Mouse (Mus musculus) cerebellum, postnatal 14 days (tissue): ENCODE data around the gene Ppp1r26.
"Not testable (repeated sequence)": the region's sequence is repeated elsewhere in the genome, so short reads cannot be mapped to it uniquely, and the experiment has no call there.

Experiments used
- DNase-seq, 2 experiments: peaks; one replicate each; pipeline ENCODE4 v3.0.0; 2021; ENCODE audit warnings: mixed read lengths in 2 of 2

Gene Ppp1r26

DNA sequence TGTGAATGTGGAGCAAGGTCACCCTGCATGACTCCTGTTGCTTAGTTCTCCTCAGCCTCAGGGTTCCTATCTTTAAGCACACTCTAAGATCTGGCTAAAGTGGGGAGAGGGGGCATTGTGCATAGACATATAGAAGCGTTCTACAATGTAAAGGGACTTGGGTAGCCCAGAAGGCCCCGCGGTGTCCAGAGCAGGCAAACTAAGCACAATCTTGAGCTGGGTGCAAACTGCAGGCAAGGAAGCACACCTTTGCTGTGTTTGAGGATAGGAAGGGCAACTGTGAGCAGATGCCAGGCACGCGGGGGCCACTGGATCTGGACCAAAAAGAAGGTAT, 452 bp upstream of the Ppp1r26 start:
- DNase-seq, result no peak

DNA sequence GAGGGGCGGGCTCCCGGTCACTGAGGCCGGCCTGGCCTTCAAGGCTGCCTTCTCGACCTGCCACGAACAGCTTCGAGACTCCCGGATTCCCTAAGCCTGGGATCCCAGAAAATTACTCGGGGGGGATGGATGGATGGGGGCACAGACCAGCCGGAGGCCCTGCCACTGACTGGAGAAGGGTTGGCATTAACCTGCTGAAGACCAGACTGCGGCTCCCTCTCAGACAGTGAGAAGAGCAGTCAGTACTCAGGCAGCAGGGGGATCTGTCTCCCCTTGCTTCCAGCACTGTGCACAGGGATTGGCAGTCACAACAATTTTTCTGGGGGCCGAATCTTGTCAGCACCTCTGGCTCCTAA, 693 bp downstream of the Ppp1r26 start:
- no peak for DNase-seq

DNA sequence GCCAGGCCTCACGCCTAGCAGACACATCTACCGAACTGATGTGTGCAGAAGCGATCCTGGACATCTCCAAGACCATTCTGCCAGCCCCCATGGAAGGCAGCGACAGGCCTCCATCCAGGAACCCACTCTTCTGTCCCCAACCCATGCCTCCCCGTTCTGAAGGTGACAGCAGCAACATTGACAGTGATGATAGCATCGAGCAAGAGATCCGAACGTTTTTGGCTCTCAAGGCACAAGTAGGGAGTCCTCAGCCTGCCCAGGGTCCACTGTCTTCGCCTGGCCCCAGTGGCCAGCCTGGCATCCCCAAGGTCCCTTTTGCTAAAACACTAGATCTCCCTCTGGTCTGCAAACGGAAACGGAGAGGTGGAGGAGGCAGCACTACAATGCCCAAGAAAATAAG, 5.1 kb downstream of the Ppp1r26 start:
- no peak for DNase-seq

DNA sequence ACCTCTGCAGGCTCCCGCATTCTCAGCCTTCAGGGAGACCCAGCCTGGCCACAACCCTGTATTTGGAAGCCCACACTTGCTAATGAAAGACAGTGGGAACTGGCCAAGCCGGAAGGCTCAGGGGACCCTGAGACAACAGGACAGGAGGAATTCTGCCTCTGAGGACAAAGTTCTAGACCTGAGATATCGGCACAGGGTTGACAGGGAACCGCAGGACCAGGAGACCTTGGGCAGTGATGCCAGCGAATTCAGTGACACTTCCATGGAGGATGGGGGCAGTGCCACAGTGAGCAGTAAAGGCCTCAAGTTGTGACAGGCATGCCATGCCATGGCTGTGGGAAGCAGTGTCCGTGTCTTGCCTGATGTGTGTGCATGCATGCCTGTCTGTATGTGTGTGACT, 6.9 kb downstream of the Ppp1r26 start:
- no peak for DNase-seq

DNA sequence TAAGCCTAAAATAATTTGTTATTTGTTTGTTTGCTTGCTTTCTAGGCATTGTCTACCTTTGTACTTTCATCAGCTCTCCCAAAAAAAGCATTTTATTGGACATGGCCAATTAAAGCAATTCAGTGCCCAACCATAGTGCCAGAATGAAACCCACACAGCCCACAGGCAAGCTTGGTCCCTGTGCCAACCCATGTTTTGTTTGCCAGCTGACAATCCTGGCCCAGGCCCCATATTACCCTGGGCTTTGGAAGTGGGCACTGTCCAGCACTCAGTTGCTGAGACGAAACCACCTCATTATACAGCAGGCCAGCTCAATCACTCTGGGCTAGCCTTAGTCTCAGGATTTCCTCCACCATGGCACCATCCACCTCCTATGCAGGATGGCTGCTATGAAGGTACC, 10.0 kb downstream of the Ppp1r26 start:
- peak; percentile 84 to 87 for DNase-seq

DNA sequence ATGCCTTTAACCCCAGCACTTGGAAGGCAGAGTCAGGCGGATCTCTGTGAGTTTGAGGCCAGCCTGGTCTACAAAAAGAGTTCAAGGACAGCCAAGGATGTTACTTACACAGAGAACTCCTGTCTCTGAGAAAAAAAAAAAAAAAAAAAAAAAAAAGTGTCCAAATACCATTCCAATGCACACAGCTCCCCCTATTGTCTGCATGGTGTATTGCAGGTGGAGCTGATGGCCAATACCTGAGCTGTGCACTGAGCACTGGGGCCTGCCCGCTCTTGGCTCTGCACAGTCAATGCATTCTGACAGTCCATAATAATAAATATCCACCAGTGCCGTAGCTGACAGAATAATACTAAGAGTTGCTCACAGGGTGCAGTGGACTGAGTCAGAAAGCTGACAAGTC, 17.3 kb downstream of the Ppp1r26 start:
- peak; percentile 83 to 90 for DNase-seq

DNA sequence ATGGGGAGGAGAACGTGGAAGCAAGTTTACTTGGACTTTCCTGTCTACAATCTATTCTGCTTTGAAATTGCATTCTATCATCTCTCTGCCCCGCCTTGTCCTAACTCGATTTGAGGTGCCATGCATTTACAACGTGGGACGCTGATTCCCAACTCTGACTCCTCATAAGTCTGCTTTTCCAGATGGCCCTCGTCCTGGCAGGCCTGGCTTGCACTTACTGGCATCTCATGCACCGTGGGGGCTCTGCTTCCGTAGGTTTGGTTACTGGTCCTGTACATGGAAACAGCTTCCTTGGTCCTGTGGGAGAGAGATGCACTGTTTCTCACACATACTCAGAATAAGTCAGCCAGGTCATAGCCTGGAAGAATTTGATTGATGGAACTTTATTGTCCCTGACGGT, 18.3 kb downstream of the Ppp1r26 start:
- no peak for DNase-seq

DNA sequence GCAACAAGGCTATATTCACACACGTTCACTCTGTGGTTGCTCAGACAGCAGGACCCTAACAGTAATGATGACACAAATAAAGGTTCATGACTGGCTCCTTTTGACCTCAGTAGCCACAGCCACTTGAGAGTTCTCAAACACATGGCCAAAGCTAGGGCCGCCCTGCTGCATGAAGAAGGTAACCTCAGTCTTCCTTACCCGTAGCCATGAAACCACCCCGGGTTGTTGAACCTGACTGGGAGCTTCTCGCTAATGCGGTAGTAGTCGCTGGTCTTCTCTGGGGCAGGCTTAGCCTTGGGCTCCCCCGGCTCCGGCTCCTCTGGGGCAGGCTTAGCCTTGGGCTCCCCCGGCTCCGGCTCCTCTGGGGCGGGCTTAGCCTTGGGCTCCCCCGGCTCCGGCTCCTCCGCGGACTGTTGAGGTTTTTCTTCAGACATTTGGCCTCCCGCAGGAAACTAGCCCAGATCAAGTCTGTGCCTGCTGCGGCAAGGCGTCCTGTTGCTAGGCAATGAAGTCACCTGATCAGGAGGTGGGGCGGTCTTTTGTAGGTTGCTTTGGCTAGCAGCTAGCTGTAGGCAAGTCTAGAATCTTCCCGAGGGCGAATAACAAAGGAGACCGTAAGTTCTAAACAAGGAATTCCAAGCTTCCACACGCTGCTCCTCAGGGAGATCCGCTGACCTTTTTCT, 19.4 kb downstream of the Ppp1r26 start, which contains the start of gene 1700007K13Rik:
1700007K13Rik (minus strand) TSS at position 497 of the 683 bp plus-strand sequence.
- DNase-seq, result peak; percentile 78 to 82

DNA sequence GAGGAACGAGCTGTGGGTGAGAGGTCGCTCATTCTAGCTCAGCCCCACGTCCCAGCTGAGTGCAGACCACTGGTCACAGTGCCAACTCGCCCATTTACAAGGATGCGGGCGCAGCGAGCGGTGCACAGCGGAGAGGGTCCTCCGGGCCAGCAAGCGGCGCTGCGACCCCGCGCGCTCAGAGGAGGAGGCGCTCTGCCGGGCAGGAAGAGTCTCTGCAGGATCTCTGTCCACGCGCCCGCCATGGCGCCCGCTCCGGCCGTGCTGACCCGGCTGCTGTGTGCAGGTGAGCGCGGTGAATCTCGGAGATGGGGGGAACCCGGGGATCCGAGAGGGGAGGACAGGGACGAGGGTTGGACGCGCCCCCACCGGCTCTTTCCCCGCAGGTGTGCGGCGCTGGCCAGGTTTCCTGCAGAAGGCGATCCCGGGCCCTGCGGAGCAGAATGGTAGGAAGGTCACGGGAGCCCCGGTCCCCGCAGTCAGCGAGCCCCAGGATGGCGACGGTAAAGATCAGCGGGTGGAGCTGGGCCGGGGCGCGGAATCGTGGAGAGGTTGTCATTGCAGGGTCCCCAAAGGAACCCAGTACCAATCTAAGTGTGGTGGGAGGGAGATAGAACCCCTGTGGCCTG, 21.4 kb downstream of the Ppp1r26 start, which contains the start of gene Mrps2:
Mrps2 (plus strand) TSS at position 207 of the 626 bp plus-strand sequence.
- DNase-seq, result peak; percentile 92 to 93

DNA sequence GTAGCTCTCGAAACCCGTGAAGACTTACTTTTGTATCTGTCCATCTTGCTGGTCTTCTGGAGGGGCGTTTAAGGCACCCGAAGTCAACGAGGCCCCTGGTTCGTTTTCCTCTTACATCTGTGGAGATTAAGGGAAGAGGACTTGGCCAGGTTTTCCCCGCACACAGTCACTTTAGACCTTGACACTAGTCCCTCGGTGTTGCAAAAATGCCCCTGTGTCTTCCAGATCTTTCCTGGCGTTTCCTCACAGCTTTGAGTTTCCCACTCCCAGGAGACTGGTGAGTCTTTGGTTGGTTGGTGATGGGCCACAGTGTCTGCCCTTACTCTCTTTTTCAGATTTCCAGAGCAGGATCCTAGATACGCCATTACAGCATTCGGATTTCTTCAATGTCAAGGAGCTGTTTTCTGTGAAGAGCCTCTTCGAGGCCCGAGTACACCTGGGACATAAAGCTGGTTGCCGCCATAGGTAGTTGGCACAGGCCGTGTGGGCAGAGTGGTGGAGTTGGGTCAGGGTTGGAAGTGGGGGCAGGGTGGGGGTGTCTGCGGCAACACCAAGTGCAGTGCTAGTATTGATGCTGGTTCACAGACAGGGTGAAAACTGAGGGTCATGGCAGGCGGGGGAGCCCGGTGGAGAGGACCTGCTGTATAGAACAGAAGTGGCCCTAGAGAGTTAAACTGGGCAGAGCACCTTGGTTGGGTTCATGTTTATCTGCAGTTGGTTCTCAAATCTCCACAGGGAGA, 22.1 kb downstream of the Ppp1r26 start:
- DNase-seq, result peak in 1 of 2 experiments; percentile 13

DNA sequence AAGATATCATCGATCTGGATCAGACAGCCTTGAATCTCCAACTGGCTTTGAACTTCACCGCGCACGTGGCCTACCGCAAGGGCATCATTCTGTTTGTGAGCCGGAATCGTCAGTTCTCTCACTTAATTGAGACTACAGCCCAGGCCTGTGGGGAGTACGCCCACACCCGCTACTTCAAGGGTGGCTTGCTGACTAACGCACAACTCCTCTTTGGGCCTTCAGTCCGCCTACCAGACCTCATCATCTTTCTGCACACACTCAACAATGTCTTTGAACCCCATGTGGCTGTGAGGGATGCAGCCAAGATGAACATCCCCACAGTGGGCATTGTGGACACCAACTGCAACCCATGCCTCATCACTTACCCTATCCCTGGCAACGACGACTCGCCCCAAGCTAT, 22.9 kb downstream of the Ppp1r26 start:
- peak in 1 of 2 experiments; percentile 4 for DNase-seq

DNA sequence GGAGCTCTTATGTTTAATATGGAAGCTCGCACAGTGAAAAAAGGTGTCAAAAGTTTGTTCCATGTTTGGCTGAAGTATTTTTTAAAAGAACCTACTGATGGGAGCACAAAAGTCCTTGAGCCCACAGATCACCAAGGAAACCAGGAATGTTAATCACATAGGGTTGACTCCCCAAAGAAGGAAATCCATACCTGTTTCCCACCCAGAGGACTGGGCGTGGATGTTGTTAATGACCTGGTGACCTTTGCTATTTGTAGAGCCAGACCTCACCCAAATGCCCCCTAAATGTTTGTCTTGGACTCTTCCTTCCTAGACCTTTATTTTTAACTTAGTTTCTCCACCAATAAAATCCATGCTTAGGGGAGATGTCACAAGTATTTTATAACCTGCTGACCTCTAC, 24.0 kb downstream of the Ppp1r26 start:
- peak in 1 of 2 experiments; percentile 0 for DNase-seq

DNA sequence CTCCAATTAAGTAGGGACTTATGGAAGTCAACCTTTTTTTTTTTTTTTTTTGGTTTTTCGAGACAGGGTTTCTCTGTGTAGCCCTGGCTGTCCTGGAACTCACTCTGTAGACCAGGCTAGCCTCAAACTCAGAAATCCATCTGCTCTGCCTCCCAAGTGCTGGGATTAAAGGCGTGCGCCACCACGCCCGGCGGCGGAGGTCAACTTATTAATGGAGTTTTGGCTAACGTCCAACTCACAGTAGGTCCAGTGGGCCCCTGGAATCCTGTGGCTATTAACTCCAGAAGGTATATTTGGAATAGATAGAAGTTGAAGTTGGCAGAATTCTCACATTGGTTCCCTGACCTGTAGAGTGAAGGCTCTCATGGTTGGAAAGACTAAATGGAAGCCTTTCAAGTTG, 25.4 kb downstream of the Ppp1r26 start:
- DNase-seq, result peak in 1 of 2 experiments; percentile 7

DNA sequence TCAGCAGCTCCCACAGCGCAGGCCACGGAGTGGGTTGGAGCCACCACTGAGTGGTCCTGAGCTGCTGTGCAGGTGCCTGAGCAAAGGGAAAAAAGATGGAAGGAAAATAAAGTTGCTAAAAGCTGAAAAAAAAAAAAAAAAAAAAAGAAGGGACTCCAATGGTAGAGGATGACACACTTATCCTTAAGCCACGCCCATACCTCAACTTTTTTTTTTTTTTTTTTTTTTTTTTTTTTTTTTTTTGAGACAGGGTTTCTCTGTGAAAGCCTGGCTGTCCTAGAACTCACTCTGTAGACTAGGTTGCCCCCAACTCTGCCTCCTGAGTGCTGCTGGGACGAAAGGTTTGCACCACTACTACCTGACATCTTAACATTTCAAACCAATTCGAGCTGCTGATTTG, 31.4 kb downstream of the Ppp1r26 start:
- DNase-seq, result not testable (repeated sequence)

DNA sequence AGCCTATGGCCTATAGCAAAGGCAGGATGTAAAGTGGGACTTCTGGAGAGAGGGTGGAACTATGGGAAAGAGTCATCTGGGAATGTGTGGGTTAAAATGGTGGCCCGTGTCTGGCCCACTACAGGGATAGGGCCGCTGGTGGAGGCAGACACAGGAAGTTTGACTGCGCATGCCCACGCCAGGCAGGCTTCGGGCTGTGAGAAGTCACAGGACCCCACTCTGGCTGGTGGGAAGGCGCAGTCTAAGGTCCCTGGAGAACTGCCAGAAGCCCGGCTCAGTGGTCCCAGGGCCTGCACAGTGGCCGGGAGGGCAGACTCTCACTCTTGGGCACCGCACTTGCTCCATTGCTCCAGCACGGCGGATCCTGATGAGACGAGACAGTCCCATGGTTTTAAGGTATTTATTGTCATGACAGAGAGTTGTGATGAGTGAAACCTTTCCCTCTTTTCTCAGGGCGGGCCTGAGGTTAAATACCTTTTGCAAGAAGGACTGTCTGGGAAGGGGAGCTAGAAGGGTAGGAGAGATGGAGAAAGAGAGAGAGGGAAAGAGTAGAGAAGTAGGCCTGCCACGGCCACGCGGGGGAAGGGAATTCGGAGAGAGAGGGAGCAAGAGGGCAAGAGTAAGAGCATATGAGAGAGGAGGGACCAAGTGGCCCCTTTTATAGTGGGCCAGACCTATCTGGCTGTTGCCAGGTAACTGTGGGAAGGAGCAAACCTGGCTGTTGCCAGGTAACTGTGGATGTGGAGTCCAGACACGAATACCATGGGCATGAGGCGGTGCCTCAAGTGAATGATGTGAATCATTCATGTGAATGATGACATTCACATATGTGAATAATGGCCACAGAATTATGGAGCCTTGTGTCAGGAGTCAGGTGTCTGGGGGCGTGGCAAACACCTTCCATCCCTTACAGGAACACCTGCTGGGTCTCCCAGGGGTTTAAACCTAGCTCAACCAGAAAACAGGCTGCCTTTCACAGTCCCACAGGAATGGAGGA, 32.9 kb downstream of the Ppp1r26 start:
- DNase-seq, result no peak

DNA sequence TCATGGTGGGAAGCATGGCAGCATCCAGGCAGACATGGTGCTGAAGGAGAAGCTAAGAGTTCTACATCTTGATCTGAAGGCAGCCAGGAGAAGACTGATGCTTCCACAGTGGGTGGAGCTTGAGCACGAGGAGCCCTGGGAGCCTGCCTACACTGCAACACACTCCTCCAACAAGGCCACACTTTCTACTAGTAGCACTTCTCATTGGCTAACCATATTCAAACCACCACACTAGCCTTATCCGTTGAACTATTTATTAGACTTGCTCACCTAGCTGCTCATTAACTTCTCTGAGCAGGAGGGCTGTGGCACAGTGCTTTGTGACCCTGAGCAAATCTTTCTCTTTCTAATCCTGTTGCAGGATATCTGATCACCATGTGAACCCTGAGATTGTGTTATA, 37.3 kb downstream of the Ppp1r26 start:
- DNase-seq, result no peak

DNA sequence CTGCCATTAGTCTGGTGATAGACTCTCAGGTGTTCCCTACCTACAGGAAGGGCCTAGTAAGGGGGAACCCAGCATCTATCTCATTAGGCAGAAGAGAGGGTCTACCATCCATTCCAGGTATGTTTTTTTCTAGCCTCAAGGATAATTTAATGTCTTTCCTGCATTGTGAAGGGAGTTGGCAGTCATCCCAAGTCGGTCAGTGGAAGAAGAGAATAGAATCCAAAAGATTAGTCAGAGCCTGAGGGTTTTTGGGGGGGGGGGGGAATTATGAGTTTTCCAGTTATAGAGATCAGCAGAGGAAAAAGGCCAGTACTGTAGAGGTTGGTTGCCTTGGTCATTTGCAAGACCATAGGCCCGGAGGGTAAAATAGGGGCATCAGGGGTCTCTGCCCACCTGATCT, 47.9 kb downstream of the Ppp1r26 start:
- DNase-seq, result no peak

DNA sequence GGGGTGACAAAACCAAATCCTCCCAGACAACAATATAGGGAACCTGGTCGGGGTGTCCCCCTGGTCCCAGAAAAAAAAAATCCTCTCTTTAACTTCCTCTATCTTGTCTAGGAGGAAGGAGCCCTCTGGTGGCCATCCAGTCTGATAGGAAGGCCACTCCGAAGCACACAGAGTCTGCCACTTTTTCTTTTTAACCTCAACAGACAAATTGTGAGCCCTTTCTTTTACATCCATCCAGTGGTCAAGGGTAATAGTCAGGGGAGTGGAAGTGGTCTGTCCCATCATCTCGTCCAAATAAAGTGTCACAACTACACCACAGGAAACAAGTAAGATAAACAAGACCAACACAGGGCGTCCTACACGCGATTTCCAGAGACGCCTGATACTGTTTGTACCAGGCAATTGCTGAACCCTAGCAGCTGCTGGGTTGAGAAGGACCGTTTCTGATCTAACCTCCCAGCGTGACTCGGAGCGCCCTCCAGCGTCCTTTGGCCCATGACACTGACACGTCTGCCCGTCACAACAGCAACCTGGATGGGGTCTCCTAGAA, 48.7 kb downstream of the Ppp1r26 start:
- peak; percentile 31 to 49 for DNase-seq

DNA sequence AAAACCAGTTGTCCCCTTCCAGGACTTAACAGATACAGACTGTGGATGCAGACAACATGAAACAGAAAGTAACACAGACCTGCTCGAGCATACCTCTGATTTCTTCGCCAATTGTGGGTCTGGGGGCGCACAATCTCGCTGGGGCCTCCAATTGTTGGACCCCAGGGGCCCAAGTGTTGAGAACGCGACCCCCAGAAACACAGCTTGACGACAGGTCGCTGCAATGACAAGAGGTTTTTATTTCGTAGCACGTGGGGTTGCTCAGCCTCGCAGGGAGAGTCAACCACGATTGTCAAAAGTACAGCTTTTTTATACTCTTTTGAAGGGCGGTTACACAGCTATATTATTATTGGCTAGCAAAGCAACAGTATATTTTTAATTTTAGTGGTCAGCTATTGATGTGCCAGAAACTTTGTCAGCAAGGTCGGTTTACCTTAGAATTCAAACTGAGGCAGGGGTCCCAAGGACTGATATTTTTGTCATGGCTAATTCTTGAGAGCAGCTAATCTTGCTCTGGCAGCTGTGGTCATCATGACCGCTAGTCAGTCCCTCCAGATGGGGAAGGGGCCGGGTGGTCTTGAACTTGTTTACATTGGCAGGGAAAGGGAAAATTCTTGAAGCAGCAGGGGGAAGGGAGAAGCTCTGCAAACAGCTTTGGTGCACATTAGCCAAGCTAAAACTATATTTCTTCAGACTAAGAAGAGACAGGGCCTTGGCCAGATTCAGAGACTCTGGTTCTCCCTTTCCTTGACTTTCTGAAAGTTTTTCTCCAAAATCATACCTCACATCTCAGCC, 49.4 kb downstream of the Ppp1r26 start:
- DNase-seq, result peak in 1 of 2 experiments; percentile 1

DNA sequence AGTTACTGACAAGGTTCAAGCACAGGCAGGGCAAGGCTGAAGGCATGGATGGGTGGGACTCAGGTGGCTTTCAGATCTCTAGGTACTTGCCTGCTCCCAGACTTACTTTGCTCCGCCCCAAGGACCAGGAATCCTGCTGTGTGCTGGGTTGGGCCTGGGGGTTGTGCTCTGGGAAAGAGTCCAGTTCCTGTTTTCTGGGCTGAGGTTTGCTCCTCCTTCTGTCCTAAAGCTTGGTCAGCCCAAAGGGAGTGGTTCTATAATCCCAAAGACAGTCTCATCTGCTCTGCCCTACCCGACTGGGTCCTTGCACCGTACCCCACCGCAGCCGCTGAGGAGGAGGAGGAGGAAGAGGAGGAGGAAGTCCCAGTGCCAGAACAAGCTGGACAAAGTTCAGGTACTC, 50.1 kb downstream of the Ppp1r26 start, which contains the start of gene Gbgt1:
Gbgt1 (plus strand) TSS at position 221 of the 400 bp plus-strand sequence.
- peak in 1 of 2 experiments; percentile 5 for DNase-seq

DNA sequence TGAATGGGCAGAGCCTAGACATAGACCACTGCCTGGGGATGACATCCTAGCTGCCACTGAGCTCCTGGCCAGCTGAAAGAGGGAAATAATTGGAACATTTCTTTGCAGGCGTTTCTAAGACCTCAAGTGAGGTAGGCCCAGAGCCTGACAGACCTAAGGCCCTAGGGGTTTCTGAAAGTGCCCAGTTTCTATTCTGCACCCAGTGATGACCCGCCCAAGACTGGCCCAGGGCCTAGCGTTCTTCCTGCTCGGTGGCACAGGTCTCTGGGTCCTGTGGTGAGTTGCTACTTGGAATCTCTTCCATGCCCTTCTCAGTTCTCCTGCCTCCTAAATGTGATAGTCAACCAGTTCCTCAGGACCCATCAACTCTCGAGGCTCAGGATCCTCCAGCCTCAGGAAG, 51.0 kb downstream of the Ppp1r26 start:
- peak in 1 of 2 experiments; percentile 0 for DNase-seq
